Mouse (Mus musculus) hindbrain, postnatal 0 days (tissue): Measurements from ENCODE around the gene Myo1e. TPM values are rescaled to one million over a fixed set of nuclear protein-coding genes. Genes with fewer than 3 reads are reported as not detected.

Experiments used
- ATAC-seq: fragments of 200-750 bp; cut with Nextera tagmentation; 2 replicates; pipeline ENCODE4 v1.8.0; 2017; ENCODE audit warnings: mild to moderate bottlenecking, moderate TSS enrichment, moderate library complexity
- DNase-seq: peaks from one replicate; pipeline ENCODE4 v3.0.0-alpha.2; 2015; ENCODE audit warnings: low spot score
- H3K27ac ChIP-seq: fragments of 300-500 bp; sonication (generic); 2 replicates; pipeline ENCODE4 v1.5.1; 2014; ENCODE audit warnings: mild to moderate bottlenecking
- H3K27me3 ChIP-seq: fragments of 300-500 bp; sonication (generic); 2 replicates; pipeline ENCODE4 v1.6.1; 2014; ENCODE audit warnings: low read length, mixed read lengths; ENCODE audit not compliant: insufficient read depth
- H3K36me3 ChIP-seq: fragments of 300-500 bp; sonication (generic); 2 replicates; pipeline ENCODE4 v1.6.1; 2014; ENCODE audit warnings: low read length, mixed read lengths; ENCODE audit not compliant: insufficient read depth
- H3K4me1 ChIP-seq: fragments of 300-500 bp; sonication (generic); 2 replicates; pipeline ENCODE4 v1.6.1; 2014; ENCODE audit warnings: antibody characterized with exemption, low read length, mixed read lengths; ENCODE audit not compliant: insufficient read depth
- H3K4me2 ChIP-seq: fragments of 300-500 bp; sonication (generic); 2 replicates; pipeline ENCODE4 v1.6.1; 2014; ENCODE audit warnings: low read depth, mild to moderate bottlenecking, low read length, moderate library complexity, mixed read lengths
- H3K4me3 ChIP-seq: fragments of 300-500 bp; sonication (generic); 2 replicates; pipeline ENCODE4 v1.5.1; 2014; ENCODE audit warnings: low read length
- H3K9ac ChIP-seq: fragments of 300-500 bp; sonication (generic); replicated peaks from 2 replicates; pipeline ENCODE4 v1.6.1; 2014; ENCODE audit warnings: mild to moderate bottlenecking, low read length, moderate library complexity, mixed read lengths
- H3K9me3 ChIP-seq: fragments of 300-500 bp; sonication (generic); 2 replicates; pipeline ENCODE4 v1.6.1; 2016; ENCODE audit warnings: low read length, mixed read lengths
- CTCF ChIP-seq: IDR thresholded peaks from 2 replicates; pipeline ENCODE4 v1.5.1; 2016; ENCODE audit warnings: antibody characterized with exemption, control low read depth, low read depth
- WGBS: fragments of 180-500 bp; shearing (Covaris S2); extraction: QIAGEN DNeasy Blood & Tissue Kit; methylation state at CpG from one replicate; pipeline ENCODE4 v1.1.7; 2014; 5-methylcytosine and 5-hydroxymethylcytosine counted together
- polyA plus RNA-seq: library from polyadenylated mRNA; unstranded; fragments of >200 nt; fragmentation: Nextera tagmentation; extraction: Ambion mirVana; gene quantifications from 2 replicates; pipeline ENCODE4 v1.2.1, GENCODE M21; 2015
- total RNA-seq: library from RNA; depleted of rRNA; stranded (reverse); fragments of >200 nt; gene quantifications from 2 replicates; pipeline ENCODE4 v1.2.3, GENCODE M21; 2014

Gene Myo1e
- total and polyA plus RNA-seq, 2 experiments from 2014 or later = 5.4 to 8.9 TPM

- H3K36me3 ChIP-seq = no peaks in the 10 kb centered on the region
- no peaks in the 10 kb centered on the region for H3K27me3 ChIP-seq
- H3K9me3 ChIP-seq = no peaks in the 10 kb centered on the region
- H3K4me1 ChIP-seq = no peaks in the 10 kb centered on the region
- H3K9ac ChIP-seq = no peak overlapping the region
- DNase-seq (no peak), ATAC-seq (no peak)
- 89% methylated on average over 5 of the region's 5 CpGs for WGBS
- no peak overlapping the region for H3K4me3 ChIP-seq
- H3K27ac ChIP-seq = no peak overlapping the region
- TF ChIP-seq CTCF = no peak
- no peak overlapping the region for H3K4me2 ChIP-seq
Observed at GRCm38 (mm10) chr9:70267108-70267507, 60.0 kb downstream of the Myo1e start.

DNA sequence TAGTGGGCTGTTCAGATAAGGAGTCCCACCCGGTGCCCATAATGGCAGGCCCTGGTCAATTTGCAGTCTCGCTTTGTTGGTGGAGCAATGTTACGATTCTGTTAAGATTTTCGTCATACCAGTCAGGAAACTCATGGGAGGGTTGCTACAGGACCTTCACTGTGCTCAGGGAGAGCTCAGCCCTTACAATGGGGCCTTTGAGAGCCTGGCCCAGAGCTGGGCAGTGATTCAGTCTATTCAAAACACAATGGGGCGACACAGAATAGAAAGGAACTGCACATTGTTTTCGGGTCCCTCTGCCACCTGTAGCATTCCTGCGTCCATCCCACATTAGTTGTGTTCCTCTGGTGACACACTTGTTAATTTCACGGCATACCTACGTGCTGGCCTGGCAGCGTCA is 62.2 kb downstream of the Myo1e start:
- Histone ChIP-seq H3K9ac (no peak overlapping the region), H3K4me1 (no peaks in the 10 kb centered on the region), H3K27ac (no peak overlapping the region), H3K27me3 (no peaks in the 10 kb centered on the region), H3K36me3 (no peaks in the 10 kb centered on the region), H3K4me3 (no peak overlapping the region), H3K4me2 (no peak overlapping the region), H3K9me3 (no peaks in the 10 kb centered on the region)
- no peak for TF ChIP-seq CTCF
- 26% methylated on average over 10 of the region's 10 CpGs for WGBS
- peak; percentile 74; the same call in 1 of the 2 replicates for ATAC-seq
- peak; percentile 12 for DNase-seq

- no peak overlapping the region for H3K27ac ChIP-seq
Observed at GRCm38 (mm10) chr9:70270468-70270867, 63.3 kb downstream of the Myo1e start.

GRCm38 (mm10) chr9:70271137-70271536 is 64.0 kb downstream of the Myo1e start:
- DNase-seq = no peak
- Histone ChIP-seq H3K9ac (no peak overlapping the region), H3K9me3 (no peaks in the 10 kb centered on the region), H3K4me2 (no peak overlapping the region), H3K4me1 (no peaks in the 10 kb centered on the region), H3K27me3 (no peaks in the 10 kb centered on the region), H3K27ac (no peak overlapping the region), H3K4me3 (no peak overlapping the region), H3K36me3 (no peaks in the 10 kb centered on the region)
- no peak for TF ChIP-seq CTCF
- no peak for ATAC-seq
- 56% methylated on average over 7 of the region's 7 CpGs for WGBS

More at GRCm38 (mm10) chr9:70270468-70270867, 63.3 kb downstream of the Myo1e start:
- no peaks in the 10 kb centered on the region for H3K4me1 ChIP-seq
- no peaks in the 10 kb centered on the region for H3K36me3 ChIP-seq
- no peak for TF ChIP-seq CTCF
- H3K9me3 ChIP-seq = no peaks in the 10 kb centered on the region
- no peak overlapping the region for H3K4me2 ChIP-seq
- H3K27me3 ChIP-seq = no peaks in the 10 kb centered on the region
- no peak overlapping the region for H3K4me3 ChIP-seq
- WGBS = 89% methylated on average over 4 of the region's 4 CpGs
- no peak for DNase-seq
- H3K9ac ChIP-seq = no peak overlapping the region
- no peak for ATAC-seq

GRCm38 (mm10) chr9:70271631-70272030 is 64.5 kb downstream of the Myo1e start:
- no peaks in the 10 kb centered on the region for H3K27me3 ChIP-seq
- H3K4me2 ChIP-seq = no peak overlapping the region
- H3K9ac ChIP-seq = no peak overlapping the region
- H3K9me3 ChIP-seq = no peaks in the 10 kb centered on the region
- DNase-seq (no peak), ATAC-seq (no peak)
- no peaks in the 10 kb centered on the region for H3K4me1 ChIP-seq
- 90% methylated on average over 9 of the region's 9 CpGs for WGBS
- H3K36me3 ChIP-seq = no peaks in the 10 kb centered on the region
- no peak overlapping the region for H3K4me3 ChIP-seq
- H3K27ac ChIP-seq = no peak overlapping the region
- no peak for TF ChIP-seq CTCF

DNA sequence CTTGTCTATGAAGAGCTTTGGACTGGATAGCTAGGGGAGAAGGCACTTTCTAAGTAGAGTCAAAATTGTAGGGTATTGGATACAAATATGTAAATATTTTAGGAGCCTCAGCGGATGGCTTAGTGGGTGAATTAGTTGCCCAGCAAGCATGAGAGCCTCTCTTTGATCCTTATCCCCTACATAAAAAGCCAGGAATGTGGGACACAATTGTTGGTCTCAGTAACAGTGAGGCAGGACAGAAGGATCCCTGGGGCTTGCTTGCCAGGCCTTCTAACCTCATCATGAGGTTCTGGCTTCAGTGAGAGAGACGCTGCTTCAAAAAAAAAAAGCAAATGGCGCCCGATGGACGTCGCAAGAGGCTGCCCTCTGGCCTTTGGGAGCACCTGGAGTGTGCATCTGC is 66.9 kb downstream of the Myo1e start:
- no peak for ATAC-seq
- Histone ChIP-seq H3K27ac (no peak overlapping the region), H3K27me3 (no peaks in the 10 kb centered on the region), H3K4me2 (no peak overlapping the region), H3K4me3 (no peak overlapping the region), H3K4me1 (no peaks in the 10 kb centered on the region), H3K36me3 (no peaks in the 10 kb centered on the region), H3K9ac (no peak overlapping the region), H3K9me3 (no peaks in the 10 kb centered on the region)
- no peak for TF ChIP-seq CTCF
- no peak for DNase-seq
- 85% methylated on average over 6 of the region's 6 CpGs for WGBS

- Histone ChIP-seq H3K4me1 (no peaks in the 10 kb centered on the region), H3K9ac (no peak overlapping the region), H3K36me3 (no peaks in the 10 kb centered on the region), H3K27ac (no peak overlapping the region), H3K27me3 (no peaks in the 10 kb centered on the region), H3K4me2 (no peak overlapping the region), H3K9me3 (no peaks in the 10 kb centered on the region), H3K4me3 (no peak overlapping the region)
- no peak for ATAC-seq
- 89% methylated on average over 6 of the region's 6 CpGs for WGBS
- no peak for DNase-seq
- TF ChIP-seq CTCF = no peak
Observed at GRCm38 (mm10) chr9:70274476-70274875, 67.3 kb downstream of the Myo1e start.
